Mouse (Mus musculus): Measurements from ENCODE around the gene Hcar1.

The Hcar1 gene

DNA sequence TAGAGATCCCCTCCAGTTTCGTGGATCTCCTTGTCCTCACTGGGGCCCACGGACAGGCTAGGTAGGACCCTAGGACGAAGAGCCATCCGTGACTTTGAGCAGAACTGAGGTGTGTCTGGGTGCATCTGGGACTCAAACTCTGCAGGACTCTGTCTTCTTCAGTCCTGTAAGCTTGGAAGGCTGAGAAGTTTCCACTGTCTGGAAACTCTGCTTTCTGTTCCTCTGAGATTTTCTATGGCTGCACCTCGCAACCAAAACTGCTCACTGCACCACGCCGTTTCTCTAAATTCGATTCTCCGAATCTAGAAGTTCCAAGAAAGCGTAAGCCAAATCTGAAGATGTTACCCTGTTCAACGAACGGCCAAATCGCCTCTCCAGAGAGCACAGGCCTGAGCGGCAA lies 15.9 kb downstream of the Hcar1 start:
- no peak for DNase-seq (ENCODE audit: low spot score)

DNA sequence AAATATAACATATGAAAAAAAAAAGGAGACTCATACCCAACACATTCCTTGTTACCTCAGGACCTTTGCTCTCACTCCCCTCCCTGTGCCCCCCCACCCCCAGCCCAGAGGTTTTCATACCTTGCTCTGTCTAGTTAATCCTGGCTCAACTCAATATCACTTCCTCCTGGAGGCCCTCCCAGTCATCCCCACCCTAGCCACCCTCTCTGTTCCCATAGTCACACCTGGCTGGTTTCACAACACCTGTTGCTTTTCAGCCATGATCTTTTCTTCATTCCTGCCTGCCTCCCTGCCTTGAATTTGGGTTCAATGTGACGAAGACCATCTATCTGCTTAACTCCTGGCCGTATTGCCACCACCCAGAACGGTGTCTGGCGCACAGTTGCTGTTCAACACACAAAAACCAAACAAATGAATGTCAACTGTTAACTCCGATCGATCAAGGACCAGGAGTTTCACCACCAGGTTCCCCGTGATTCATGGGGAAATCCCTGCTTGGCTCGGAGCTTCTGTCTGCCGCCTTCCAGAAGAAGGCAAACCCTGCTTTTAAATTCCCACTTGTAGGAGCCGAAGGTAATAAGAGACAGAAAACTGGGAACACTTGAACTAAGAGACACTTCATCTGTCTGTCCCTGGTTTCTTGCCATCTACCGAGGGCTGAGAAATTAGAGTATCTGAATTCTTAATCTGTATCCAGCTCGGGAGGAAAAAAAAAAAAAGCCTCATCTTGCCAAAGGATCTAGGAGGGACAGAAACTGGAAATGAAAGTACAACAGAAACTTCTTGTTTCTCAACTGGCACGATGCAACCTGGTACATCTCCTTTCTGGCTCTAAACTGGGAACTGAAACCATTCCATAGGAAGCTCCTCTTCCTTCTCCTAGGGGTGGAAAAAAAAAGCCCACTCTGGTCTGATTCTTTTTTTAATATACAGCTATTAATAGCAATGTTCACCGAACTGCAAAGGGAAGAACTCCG lies 17.2 kb downstream of the Hcar1 start:
- no peak for DNase-seq (ENCODE audit: low spot score)

DNA sequence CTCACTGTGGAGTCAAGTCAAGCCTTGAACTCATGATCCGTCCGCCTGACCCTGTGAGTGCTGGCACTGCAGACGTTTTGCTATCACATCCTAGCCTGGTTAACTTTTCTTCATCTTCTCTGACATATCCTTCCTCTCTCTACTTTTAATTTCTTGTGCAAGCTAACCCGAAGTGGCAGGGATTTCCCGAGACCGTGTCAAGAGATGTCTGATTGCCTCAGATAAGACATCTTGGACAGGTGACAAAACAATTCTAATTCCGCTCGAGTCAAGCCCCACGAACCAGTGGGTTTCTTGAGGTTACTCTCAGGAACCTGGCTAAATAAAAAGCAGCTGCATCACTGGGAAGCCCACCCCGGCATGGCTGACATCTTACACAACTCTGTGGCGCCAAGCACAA lies 21.0 kb downstream of the Hcar1 start:
- no peak for DNase-seq (ENCODE audit: low spot score)

DNA sequence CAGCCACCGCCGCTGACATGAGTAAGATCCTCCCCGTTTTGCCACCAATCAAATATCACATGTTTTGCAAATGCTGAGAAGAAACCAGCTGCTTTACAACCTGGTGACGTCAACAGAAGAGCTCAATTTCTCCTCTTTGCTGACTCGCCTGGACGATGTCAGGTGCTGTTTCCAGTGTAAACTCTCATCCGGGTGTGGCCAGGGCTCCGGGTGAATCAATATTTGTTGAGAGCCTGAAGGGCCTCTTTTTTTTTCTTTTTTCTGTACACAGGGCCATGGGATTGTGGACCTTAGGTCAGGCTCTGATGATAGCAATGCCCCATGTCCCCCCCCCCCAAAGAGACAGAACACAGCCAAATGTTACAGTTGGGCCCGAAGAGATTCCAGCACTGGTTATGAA lies 25.3 kb downstream of the Hcar1 start:
- DNase-seq (ENCODE audit: low spot score), result no peak

DNA sequence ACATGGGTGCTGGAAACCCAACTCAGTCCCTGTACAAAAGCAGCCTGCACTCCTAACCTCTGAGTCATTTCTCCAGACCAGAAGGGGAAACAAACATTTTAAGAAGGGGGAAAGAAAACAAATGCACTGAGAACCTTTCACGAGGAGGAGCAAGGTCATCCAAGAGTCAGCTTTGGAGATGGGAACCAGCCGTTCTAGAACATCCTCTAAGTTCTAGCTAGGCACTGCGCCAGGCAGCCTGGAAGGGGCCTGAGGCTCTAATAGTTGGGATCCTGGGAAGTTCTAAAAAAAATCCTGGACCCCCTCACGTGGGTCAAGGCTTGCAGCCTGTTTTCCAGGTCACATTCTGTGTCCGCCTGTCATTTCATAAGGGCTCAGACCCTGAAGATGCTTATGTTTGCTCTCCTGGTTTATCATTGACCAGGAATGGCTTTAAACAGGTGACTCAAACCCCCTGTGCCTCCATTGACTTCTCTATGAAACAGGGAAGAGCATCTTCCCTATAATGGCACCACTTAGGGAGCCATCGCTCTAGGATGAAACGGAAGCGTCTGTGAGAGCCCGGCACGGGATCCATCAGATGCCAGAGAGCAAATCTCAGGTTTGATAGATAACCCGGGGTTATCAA lies 25.8 kb downstream of the Hcar1 start:
- DNase-seq (ENCODE audit: low spot score), result no peak

DNA sequence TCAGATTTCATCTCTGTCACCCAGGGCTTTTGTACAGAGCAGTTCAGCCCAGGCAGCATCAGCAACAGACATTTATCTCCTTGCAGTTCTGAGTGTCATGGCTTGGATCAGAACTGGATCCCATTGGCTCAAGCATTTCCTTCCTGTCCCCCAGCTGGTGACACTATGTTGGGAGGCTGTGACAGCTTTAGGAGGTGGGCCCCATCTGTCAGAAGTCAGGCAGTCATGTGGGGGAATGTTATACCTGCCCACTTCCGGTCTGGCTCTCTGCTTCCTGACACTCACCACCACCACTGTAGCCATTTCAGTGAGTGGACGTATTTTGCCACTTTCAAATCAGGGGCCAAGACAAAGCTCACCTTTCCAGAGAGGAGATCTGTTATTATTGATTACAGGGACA lies 28.4 kb downstream of the Hcar1 start:
- no peak for DNase-seq (ENCODE audit: low spot score)

DNA sequence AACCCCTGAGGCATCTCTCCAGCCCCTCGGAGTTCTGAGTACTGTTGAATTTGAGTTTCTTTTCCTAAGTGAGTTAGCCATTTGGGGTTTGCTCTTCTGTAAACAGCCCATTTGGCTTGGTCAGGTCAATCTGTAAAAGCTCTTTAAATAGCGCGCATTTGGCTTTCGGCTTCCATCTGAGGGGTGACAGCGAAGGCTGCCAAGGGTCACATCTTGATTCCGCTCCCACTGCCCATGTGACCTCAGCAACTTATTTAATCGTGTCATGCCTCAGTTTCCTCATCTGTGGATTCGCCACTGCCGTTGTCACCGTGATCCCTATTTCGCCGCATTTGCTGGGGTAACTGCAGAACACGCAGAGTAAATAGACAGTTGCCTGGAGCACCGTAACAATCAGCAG lies 35.5 kb downstream of the Hcar1 start:
- DNase-seq (ENCODE audit: low spot score), result no peak

DNA sequence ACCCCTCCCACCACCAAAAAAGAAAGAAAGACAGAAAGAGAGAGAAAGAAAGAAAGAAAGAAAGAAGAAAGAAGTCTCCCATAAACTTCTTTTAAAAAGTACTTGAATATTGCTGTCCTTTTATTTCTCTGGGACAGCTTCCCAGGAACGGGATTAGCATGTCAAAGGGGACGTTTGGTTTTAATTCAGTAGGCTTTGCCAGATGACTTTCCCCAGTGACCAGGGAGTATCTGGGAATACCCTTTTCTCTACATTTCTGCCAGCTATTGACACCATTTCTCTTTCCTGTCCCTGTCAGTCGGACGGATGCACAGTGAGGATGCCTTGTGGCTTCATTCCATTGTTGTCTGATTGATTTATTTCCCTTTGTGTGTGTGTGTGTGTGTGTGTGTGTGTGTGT lies 36.0 kb downstream of the Hcar1 start:
- no peak for DNase-seq (ENCODE audit: low spot score)

DNA sequence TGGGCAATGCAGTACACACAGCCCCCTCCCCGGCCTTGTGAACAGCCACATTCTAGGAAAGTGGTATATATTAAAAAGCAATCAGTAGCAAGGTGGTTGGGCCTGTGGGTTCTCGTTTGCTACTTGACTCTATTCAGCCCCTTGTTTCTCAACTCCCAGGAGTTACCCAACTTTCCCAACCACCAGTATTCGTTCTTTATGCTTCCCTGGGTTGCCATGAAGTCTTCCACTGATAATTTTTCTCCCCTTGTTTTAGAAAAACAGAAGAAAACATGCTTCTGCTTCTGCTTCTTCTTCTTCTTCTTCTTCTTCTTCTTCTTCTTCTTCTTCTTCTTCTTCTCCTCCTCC lies 36.9 kb downstream of the Hcar1 start:
- no peak for DNase-seq (ENCODE audit: low spot score)

DNA sequence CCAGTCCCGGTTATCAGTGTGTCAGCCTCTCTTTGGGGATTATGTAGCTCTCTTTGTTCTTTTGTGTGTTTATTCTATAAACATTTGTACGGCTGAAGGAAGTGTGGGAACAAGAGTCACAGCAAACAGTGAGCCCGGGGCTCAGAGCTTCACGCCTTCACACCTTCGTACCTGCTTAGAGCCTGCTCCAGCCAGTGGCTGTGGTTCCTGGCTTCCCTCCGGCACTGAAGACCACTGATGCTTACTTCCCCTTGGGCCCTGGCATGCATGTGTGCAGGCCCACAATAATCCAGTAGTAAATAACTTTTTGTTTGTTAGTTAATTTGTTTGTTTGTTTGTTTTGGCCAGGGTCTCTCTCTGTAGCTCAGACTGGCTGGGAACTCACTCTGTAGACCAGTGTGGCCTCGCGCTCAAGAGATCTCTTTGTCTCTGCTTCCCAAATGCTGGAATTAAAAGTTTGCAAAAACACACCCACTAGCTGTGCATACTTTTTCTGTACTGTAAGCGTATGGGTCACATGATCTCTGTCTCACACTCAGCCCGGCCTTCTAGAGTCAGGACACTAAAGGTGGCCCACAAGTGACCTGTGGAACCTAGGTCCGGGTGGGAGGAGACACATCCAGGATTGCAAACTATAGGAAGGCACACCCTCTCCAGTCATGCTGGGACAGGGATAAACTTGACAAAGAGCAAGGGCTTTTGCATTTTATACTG lies 37.4 kb downstream of the Hcar1 start:
- no peak for DNase-seq (ENCODE audit: low spot score)

DNA sequence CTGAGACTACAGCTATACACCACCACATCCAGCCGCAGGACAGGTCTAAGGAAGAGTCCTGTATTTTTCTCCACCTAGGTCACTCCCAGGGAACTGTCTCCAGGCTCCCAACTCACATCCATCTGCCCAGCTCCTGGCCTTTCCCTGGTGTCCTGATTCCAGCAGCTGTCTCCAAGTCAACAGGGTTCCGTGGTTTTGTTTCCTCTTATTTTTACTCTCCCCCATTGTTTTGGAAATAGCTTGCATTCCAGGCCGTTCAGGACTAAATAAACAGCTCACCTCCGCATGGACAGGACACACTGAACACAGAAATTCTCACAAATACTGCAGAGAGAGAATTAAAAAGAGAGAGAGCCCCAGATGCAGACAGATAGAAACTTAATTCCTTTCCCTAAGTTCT lies 42.4 kb downstream of the Hcar1 start:
- no peak for DNase-seq (ENCODE audit: low spot score)

DNA sequence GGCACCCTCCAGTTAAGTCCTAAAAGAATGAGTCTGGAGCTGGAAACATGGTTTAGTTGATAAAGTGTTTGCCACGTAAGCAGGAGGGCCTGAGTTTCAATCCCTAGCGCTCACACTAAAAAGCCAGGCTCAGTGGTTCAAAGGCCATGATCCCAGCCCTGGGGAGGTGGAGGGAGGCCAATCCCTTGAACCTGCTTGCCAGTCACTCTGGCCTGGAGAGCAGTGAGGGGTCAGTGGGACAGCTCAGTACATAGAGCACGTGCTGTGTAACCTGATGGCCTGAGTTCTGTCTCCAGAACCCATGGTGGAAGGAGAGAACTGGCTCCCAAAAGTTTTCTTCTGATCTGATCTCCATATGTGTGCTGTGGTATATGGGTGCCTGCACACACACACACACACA lies 45.0 kb downstream of the Hcar1 start:
- DNase-seq (ENCODE audit: low spot score), result no peak

DNA sequence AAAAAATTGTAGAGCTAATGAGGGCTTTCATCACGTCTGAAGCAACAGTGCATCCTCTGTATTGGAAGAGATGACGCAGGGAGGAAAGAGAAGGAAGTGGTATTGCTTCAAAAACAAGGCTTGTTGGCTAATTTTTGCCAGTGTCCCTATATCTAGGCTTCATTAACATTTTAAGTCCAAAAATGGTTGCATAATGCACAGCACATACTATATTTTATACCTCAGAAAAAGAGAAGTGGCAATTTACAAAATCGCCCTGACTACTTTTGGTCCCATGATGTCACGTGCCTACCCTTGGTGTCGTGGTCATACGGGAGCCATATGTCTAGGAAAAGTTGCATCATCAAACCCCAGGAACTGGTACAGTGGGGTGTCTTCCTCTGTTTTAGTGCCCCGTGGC lies 47.5 kb downstream of the Hcar1 start:
- DNase-seq (ENCODE audit: low spot score), result no peak

DNA sequence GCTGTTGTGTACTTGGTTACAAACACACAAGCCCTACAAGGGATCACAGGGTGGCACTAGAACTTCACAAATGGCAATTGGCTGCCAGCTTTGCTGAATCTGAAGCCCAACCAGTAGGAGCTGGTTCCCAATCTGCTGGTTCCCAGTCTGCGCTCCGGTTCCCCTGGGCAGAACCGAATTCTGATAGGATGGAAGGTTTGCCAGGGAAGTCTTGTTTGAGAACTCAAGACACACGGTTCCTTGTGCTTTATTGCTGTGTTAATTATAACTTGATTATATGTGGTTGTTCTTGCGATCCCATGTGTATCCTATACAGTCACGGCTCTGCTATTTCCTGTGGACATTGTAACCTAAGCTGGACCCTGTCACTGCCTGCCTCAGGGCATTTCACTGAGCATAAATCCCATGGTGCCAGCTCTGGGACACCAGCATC lies 52.1 kb downstream of the Hcar1 start:
- DNase-seq (ENCODE audit: low spot score), result no peak

Data from testis, postnatal 10 days (tissue).